Mouse (Mus musculus) MEL (cell line): Measurements from ENCODE around the gene Dnase2b. TPM values are rescaled to one million over a fixed set of nuclear protein-coding genes. Genes with fewer than 3 reads are reported as not detected.

Source experiments
- DNase-seq: peaks from one replicate; pipeline ENCODE4 v3.0.0; 2011; ENCODE audit warnings: low read depth, low spot score
- H3K27ac ChIP-seq: 2 replicates; pipeline ENCODE4 v1.5.1; 2012; ENCODE audit warnings: low read depth, mild to moderate bottlenecking, control low read depth, low read length, moderate library complexity; ENCODE audit not compliant: control insufficient read depth
- H3K27me3 ChIP-seq, 2 experiments: fragments of 150-350 bp in 1 of 2; sonication (generic) in 1 of 2; 2 replicates each; pipeline ENCODE4 v1.6.1; 2012; ENCODE audit warnings: low read length in 2 of 2, mild to moderate bottlenecking in 2 of 2, improper control_type of control experiment in 1 of 2, moderate library complexity in 1 of 2; ENCODE audit not compliant: insufficient read depth in 2 of 2, control insufficient read depth in 1 of 2
- H3K36me3 ChIP-seq, 2 experiments: 2 replicates each; pipeline ENCODE4 v1.6.1; 2012 to 2014; ENCODE audit warnings: low read length in 2 of 2, improper control_type of control experiment in 1 of 2, inconsistent platforms in 1 of 2, mild to moderate bottlenecking in 1 of 2; ENCODE audit not compliant: insufficient read depth in 2 of 2, control insufficient read depth in 1 of 2
- H3K4me1 ChIP-seq, 2 experiments: fragments of 150-350 bp in 1 of 2; sonication (generic) in 1 of 2; 2 replicates each; pipeline ENCODE4 v1.6.1; 2012; ENCODE audit warnings: low read length in 2 of 2, improper control_type of control experiment in 1 of 2, mild to moderate bottlenecking in 1 of 2; ENCODE audit not compliant: insufficient read depth in 2 of 2, control insufficient read depth in 1 of 2
- H3K4me3 ChIP-seq, 2 experiments: fragments of 150-350 bp in 1 of 2; sonication (generic) in 1 of 2; 2 replicates each; pipeline ENCODE4 v1.5.1; 2012; ENCODE audit warnings: low read depth in 2 of 2, low read length in 2 of 2, mild to moderate bottlenecking in 2 of 2, moderate library complexity in 2 of 2, control low read depth in 1 of 2, improper control_type of control experiment in 1 of 2; ENCODE audit not compliant: control insufficient read depth in 1 of 2, insufficient read depth in 1 of 2
- H3K79me2 ChIP-seq: 2 replicates; pipeline ENCODE4 v1.6.1; 2012; ENCODE audit warnings: mild to moderate bottlenecking, low read length, moderate library complexity; ENCODE audit not compliant: control insufficient read depth, poor library complexity, insufficient read depth
- H3K9ac ChIP-seq: 2 replicates; pipeline ENCODE4 v1.6.1; 2012; ENCODE audit warnings: low read depth, mild to moderate bottlenecking, control low read depth, low read length, moderate library complexity; ENCODE audit not compliant: control insufficient read depth, poor library complexity, severe bottlenecking
- H3K9me3 ChIP-seq: fragments of 150-350 bp; sonication (generic); replicated peaks from 2 replicates; pipeline ENCODE4 v1.6.1; 2012; ENCODE audit warnings: mild to moderate bottlenecking, low read length, improper control_type of control experiment, moderate library complexity; ENCODE audit not compliant: insufficient read depth
- CTCF ChIP-seq, 3 experiments: IDR thresholded peaks in 2 of 3; conservative IDR thresholded peaks in 1 of 3; 2 replicates each; pipeline ENCODE4 v1.5.1; 2011 to 2012; ENCODE audit warnings: low read length in 3 of 3, low read depth in 2 of 3, mild to moderate bottlenecking in 2 of 3, improper control_type of control experiment in 1 of 3, inconsistent platforms in 1 of 3, mixed read lengths in 1 of 3, moderate library complexity in 1 of 3; ENCODE audit not compliant: control insufficient read depth in 1 of 3, insufficient read depth in 1 of 3, poor library complexity in 1 of 3, severe bottlenecking in 1 of 3
- ELF1 ChIP-seq: IDR thresholded peaks from 2 replicates; pipeline ENCODE4 v1.6.1; 2014; ENCODE audit warnings: low read depth, mild to moderate bottlenecking, inconsistent platforms, low read length, improper control_type of control experiment, moderate library complexity
- EP300 ChIP-seq, 2 experiments: IDR thresholded peaks; 2 replicates each; pipeline ENCODE4 v1.6.1; 2011; ENCODE audit warnings: improper control_type of control experiment in 2 of 2, low read length in 2 of 2, low read depth in 1 of 2, mild to moderate bottlenecking in 1 of 2
- ETS1 ChIP-seq: IDR thresholded peaks from 2 replicates; pipeline ENCODE4 v1.6.1; 2012; ENCODE audit warnings: low read depth, mild to moderate bottlenecking, inconsistent platforms, low read length, improper control_type of control experiment, moderate library complexity
- KAT2A ChIP-seq: conservative IDR thresholded peaks from 2 replicates; pipeline ENCODE4 v1.6.1; 2012; ENCODE audit warnings: low read depth, low read length, improper control_type of control experiment, inconsistent platforms
- MAZ ChIP-seq: IDR thresholded peaks from 2 replicates; pipeline ENCODE4 v1.6.1; 2012; ENCODE audit warnings: low read depth, mild to moderate bottlenecking, inconsistent platforms, low read length, improper control_type of control experiment
- MXI1 ChIP-seq: IDR thresholded peaks from 2 replicates; pipeline ENCODE4 v1.6.1; 2011; ENCODE audit warnings: mild to moderate bottlenecking, low read depth, low read length, improper control_type of control experiment
- MYB ChIP-seq: IDR thresholded peaks from 2 replicates; pipeline ENCODE4 v1.6.1; 2011; ENCODE audit warnings: mild to moderate bottlenecking, low read depth, low read length, improper control_type of control experiment
- NELFE ChIP-seq: IDR thresholded peaks from 2 replicates; pipeline ENCODE4 v1.6.1; 2011; ENCODE audit warnings: low read depth, low read length, improper control_type of control experiment
- POLR2AphosphoS5 ChIP-seq: IDR thresholded peaks from 2 replicates; pipeline ENCODE4 v1.6.1; 2012; ENCODE audit warnings: low read depth, borderline replicate concordance, mild to moderate bottlenecking, inconsistent platforms, low read length, moderate library complexity, mixed read lengths
- RAD21 ChIP-seq: IDR thresholded peaks from 2 replicates; pipeline ENCODE4 v1.6.1; 2011; ENCODE audit warnings: mild to moderate bottlenecking, low read depth, low read length, improper control_type of control experiment
- UBTF ChIP-seq: IDR thresholded peaks from 2 replicates; pipeline ENCODE4 v1.6.1; 2012; ENCODE audit warnings: low read depth, mild to moderate bottlenecking, inconsistent platforms, low read length, improper control_type of control experiment, moderate library complexity, borderline replicate concordance; ENCODE audit not compliant: insufficient read depth
- ZC3H11A ChIP-seq: IDR thresholded peaks from 2 replicates; pipeline ENCODE4 v1.6.1; 2012; ENCODE audit warnings: low read depth, mild to moderate bottlenecking, inconsistent platforms, low read length, improper control_type of control experiment
- ZKSCAN1 ChIP-seq: IDR thresholded peaks from 2 replicates; pipeline ENCODE4 v1.6.1; 2012; ENCODE audit warnings: low read depth, mild to moderate bottlenecking, inconsistent platforms, low read length, improper control_type of control experiment, moderate library complexity
- ZMIZ1 ChIP-seq: IDR thresholded peaks from 2 replicates; pipeline ENCODE4 v1.6.1; 2012; ENCODE audit warnings: low read depth, mild to moderate bottlenecking, inconsistent platforms, low read length, improper control_type of control experiment, moderate library complexity
- polyA plus RNA-seq, 2 experiments: library from polyadenylated mRNA; stranded (reverse) in 1 of 2; unstranded in 1 of 2; fragments of >175 nt in 1 of 2; fragments of >200 nt in 1 of 2; gene quantifications; 2 replicates each; pipeline versions ENCODE4 v1.2.1 to v1.2.4; 2012; ENCODE audit warnings: low replicate concordance in 2 of 2, low read depth in 1 of 2; ENCODE audit not compliant: insufficient read length in 2 of 2, insufficient read depth in 1 of 2, missing spikeins in 1 of 2
- total RNA-seq: library from RNA; depleted of rRNA; stranded (reverse); fragments of 300-350 nt; gene quantifications from 2 replicates; pipeline ENCODE4 v1.2.3, GENCODE M21; 2012

Gene Dnase2b
- total and polyA plus RNA-seq, 3 experiments: not detected

- no peak overlapping the region for H3K27ac ChIP-seq
- no peak for DNase-seq
- TF ChIP-seq CTCF (IDR thresholded peaks at IDR 0.05 in 2 of 3, conservative IDR thresholded peaks at IDR 0.05 in 1 of 3; ENCODE audit: control insufficient read depth in 1 of 3, insufficient read depth in 1 of 3, low read depth in 2 of 3, low read length in 3 of 3, poor library complexity in 1 of 3, severe bottlenecking in 1 of 3): no peak
- TF ChIP-seq KAT2A: no peak
- TF ChIP-seq UBTF: no peak
- no peak for TF ChIP-seq ETS1
- TF ChIP-seq POLR2AphosphoS5: no peak
- peaks cover 3 to 22% of the 10 kb centered on the region in 2 experiments for H3K4me1 ChIP-seq
- no peak overlapping the region for H3K9ac ChIP-seq
- no peaks in the 10 kb centered on the region for H3K9me3 ChIP-seq
- H3K36me3 ChIP-seq: peaks cover 0 to 14% of the 10 kb centered on the region in 2 experiments; a peak in 2 of 4 replicates
- no peaks in the 10 kb centered on the region; a peak in 1 of 4 replicates for H3K27me3 ChIP-seq
- no peaks in the 10 kb centered on the region for H3K79me2 ChIP-seq
- H3K4me3 ChIP-seq: no peak overlapping the region
These were observed 4.7 kb upstream of the Dnase2b start for GRCm38 (mm10) chr3:146620101-146620500.

GRCm38 (mm10) chr3:146618357-146618756 is 3.0 kb upstream of the Dnase2b start:
- no peak overlapping the region for H3K27ac ChIP-seq
- H3K4me1 ChIP-seq: peaks cover 3 to 22% of the 10 kb centered on the region in 2 experiments
- no peak overlapping the region for H3K4me3 ChIP-seq
- TF ChIP-seq RAD21 (no peak), ZC3H11A (no peak)
- no peaks in the 10 kb centered on the region; a peak in 1 of 4 replicates for H3K27me3 ChIP-seq
- DNase-seq: no peak
- peaks cover 0 to 14% of the 10 kb centered on the region in 2 experiments; a peak in 2 of 4 replicates for H3K36me3 ChIP-seq
- no peaks in the 10 kb centered on the region for H3K9me3 ChIP-seq
- H3K9ac ChIP-seq: no peak overlapping the region
- no peaks in the 10 kb centered on the region for H3K79me2 ChIP-seq

- Histone ChIP-seq H3K27ac (no peak overlapping the region), H3K4me1 (peaks cover 3 to 22% of the 10 kb centered on the region in 2 experiments), H3K4me3 (no peak overlapping the region), H3K36me3 (peaks cover 0 to 14% of the 10 kb centered on the region in 2 experiments; a peak in 2 of 4 replicates), H3K9me3 (no peaks in the 10 kb centered on the region), H3K27me3 (no peaks in the 10 kb centered on the region; a peak in 1 of 4 replicates), H3K79me2 (no peaks in the 10 kb centered on the region), H3K9ac (no peak overlapping the region)
- DNase-seq: peak; percentile 11
- no peak for TF ChIP-seq ZKSCAN1
- no peak for TF ChIP-seq MYB
- no peak for TF ChIP-seq ZMIZ1
- TF ChIP-seq MAZ: no peak
- TF ChIP-seq MXI1: no peak
- TF ChIP-seq NELFE: no peak
- TF ChIP-seq ELF1: no peak
- no peak for TF ChIP-seq EP300 (IDR thresholded peaks at IDR 0.05; ENCODE audit: low read depth in 1 of 2, low read length in 2 of 2)
These were observed 2.5 kb upstream of the Dnase2b start for GRCm38 (mm10) chr3:146617946-146618345.
